Comparison of ENCODE assay signal across 8 mouse cellular contexts in genomic region chr7:122389633-122390032, GRCm38 (mm10).
A peak's percentile ranks its signal among the peaks of the same experiment; 100 is the strongest.
DNase-seq lines count a peak whose midpoint lies in the region; ATAC-seq and TF ChIP-seq lines count a peak whose summit lies in the region.

No protein-coding gene starts in this region.

- H3K9ac ChIP-seq in hindbrain, embryonic 13.5 days: peak overlapping the region; percentile 39; the same call in 1 of the 2 replicates

- H3K36me3 ChIP-seq in hindbrain, embryonic 13.5 days: no peaks in the 10 kb centered on the region

- WGBS in hindbrain, embryonic 13.5 days: 11% methylated on average over 6 of the region's 6 CpGs
- WGBS in olfactory bulb, adult 2 months: 11% methylated on average over 6 of the region's 6 CpGs
- 37% methylated on average over 6 of the region's 6 CpGs for WGBS in lung, adult 2 months

- peak; percentile 52 to 56 for DNase-seq in cerebellum, adult 18-20 months
- DNase-seq in ovary, postnatal 14 days (ENCODE audit: low spot score): peak; percentile 11
- DNase-seq in ovary, postnatal 36 days (ENCODE audit: low spot score): no peak
- DNase-seq in lung, adult 2 months: no peak
- no peak for DNase-seq in kidney, postnatal 25 days

- TF ChIP-seq POLR2A in olfactory bulb, adult 2 months (IDR thresholded peaks at IDR 0.05; ENCODE audit: insufficient read depth, low read depth, low read length): no peak
- TF ChIP-seq POLR2A in lung, adult 2 months (IDR thresholded peaks at IDR 0.05; ENCODE audit: borderline replicate concordance, extremely low read depth, low read depth, low read length): no peak

- H3K4me2 ChIP-seq in hindbrain, embryonic 13.5 days: no peak overlapping the region

- peaks cover 29% of the 10 kb centered on the region for H3K4me1 ChIP-seq in hindbrain, embryonic 13.5 days (replicated peaks)
- H3K4me1 ChIP-seq in olfactory bulb, adult 2 months (ENCODE audit: control insufficient read depth, insufficient read depth, low read length): peaks cover 27% of the 10 kb centered on the region
- no peaks in the 10 kb centered on the region for H3K4me1 ChIP-seq in lung, adult 2 months (ENCODE audit: control insufficient read depth, insufficient read depth, low read length)

- H3K27ac ChIP-seq in hindbrain, embryonic 13.5 days: peak overlapping the region; percentile 65
- H3K27ac ChIP-seq in olfactory bulb, adult 2 months (ENCODE audit: insufficient read depth, low read depth, low read length): peak overlapping the region; percentile 72

- no peak overlapping the region for H3K4me3 ChIP-seq in hindbrain, embryonic 13.5 days
- no peak overlapping the region for H3K4me3 ChIP-seq in olfactory bulb, adult 2 months (ENCODE audit: insufficient read depth, low read depth, low read length)
- no peak overlapping the region for H3K4me3 ChIP-seq in lung, adult 2 months (replicated peaks; ENCODE audit: extremely low read depth, low read depth, low read length)

- no peak for TF ChIP-seq CTCF in olfactory bulb, adult 2 months (IDR thresholded peaks at IDR 0.05; ENCODE audit: insufficient read depth, low read depth, low read length)
- no peak for TF ChIP-seq CTCF in lung, adult 2 months (IDR thresholded peaks at IDR 0.05; ENCODE audit: insufficient read depth, low read length)

- no peaks in the 10 kb centered on the region for H3K27me3 ChIP-seq in hindbrain, embryonic 13.5 days

- ATAC-seq in cerebellum, adult (ENCODE audit: insufficient number of reproducible peaks, low FRiP score, low TSS enrichment): no peak
- peak; percentile 30 for ATAC-seq in hindbrain, embryonic 13.5 days (ENCODE audit: low FRiP score)

- H3K9me3 ChIP-seq in hindbrain, embryonic 13.5 days: no peaks in the 10 kb centered on the region

Comparison
In these comparisons a context has a peak if more than half of its experiments do, and no peak if none do; other contexts are left out.
1. DNase-seq: peak in cerebellum, adult 18-20 months (2 of 2) and ovary, postnatal 14 days (single experiment); none in ovary, postnatal 36 days (single experiment), lung, adult 2 months (single experiment) and kidney, postnatal 25 days (0 of 2).